Mouse (Mus musculus) spleen, adult 2 months (tissue): Measurements from ENCODE around the gene Spry1. TPM values are rescaled to one million over a fixed set of nuclear protein-coding genes. Genes with fewer than 3 reads are reported as not detected.

Experiments used
- DNase-seq, 2 experiments: peaks; one replicate each; pipeline versions ENCODE4 v3.0.0 to v3.0.0-alpha.2; 2012 to 2021; ENCODE audit warnings: low spot score in 2 of 2, low read depth in 1 of 2
- H3K27ac ChIP-seq: fragments of 200-500 bp; 2 replicates; pipeline ENCODE4 v1.5.1; 2012; ENCODE audit warnings: low read length, inconsistent platforms; ENCODE audit not compliant: insufficient read depth
- H3K27me3 ChIP-seq: fragments of 200-500 bp; 2 replicates; pipeline ENCODE4 v1.6.1; 2012; ENCODE audit warnings: mild to moderate bottlenecking, moderate library complexity, low read length, inconsistent platforms; ENCODE audit not compliant: control insufficient read depth, insufficient read depth
- H3K36me3 ChIP-seq: fragments of 200-500 bp; 2 replicates; pipeline ENCODE4 v1.6.1; 2012; ENCODE audit warnings: mild to moderate bottlenecking, low read length, inconsistent platforms; ENCODE audit not compliant: control insufficient read depth, insufficient read depth
- H3K4me1 ChIP-seq: fragments of 200-500 bp; 2 replicates; pipeline ENCODE4 v1.6.1; 2011; ENCODE audit warnings: inconsistent platforms; ENCODE audit not compliant: control insufficient read depth, insufficient read depth, insufficient read length
- H3K4me3 ChIP-seq: fragments of 200-500 bp; 2 replicates; pipeline ENCODE4 v1.5.1; 2011; ENCODE audit warnings: mild to moderate bottlenecking, inconsistent platforms; ENCODE audit not compliant: insufficient read depth, insufficient read length; ENCODE audit errors: extremely low read depth
- CTCF ChIP-seq: fragments of 200-500 bp; IDR thresholded peaks from 2 replicates; pipeline ENCODE4 v1.5.1; 2011; ENCODE audit warnings: mild to moderate bottlenecking, inconsistent platforms; ENCODE audit not compliant: insufficient read depth, insufficient read length, insufficient replicate concordance; ENCODE audit errors: extremely low read depth
- POLR2A ChIP-seq: fragments of 200-500 bp; IDR thresholded peaks from 2 replicates; pipeline ENCODE4 v1.6.1; 2011; ENCODE audit warnings: low read depth, low read length, inconsistent platforms
- WGBS: fragments of 180-500 bp; shearing (Covaris S2); methylation state at CpG from one replicate; pipeline ENCODE4 v1.1.7; 2018; 5-methylcytosine and 5-hydroxymethylcytosine counted together
- polyA plus RNA-seq: library from polyadenylated mRNA; depleted of rRNA; stranded (reverse); fragments of >200 nt; gene quantifications from 2 replicates; pipeline ENCODE4 v1.2.3, GENCODE M21; 2012; rRNA removed

Gene Spry1
- polyA plus RNA-seq, 1 experiment = 6.1 TPM

GRCm38 (mm10) chr3:37686219-37686618 is 46.5 kb downstream of the Spry1 start:
- H3K36me3 ChIP-seq = no peaks in the 10 kb centered on the region
- no peaks in the 10 kb centered on the region; the same call in 1 of the 2 replicates for H3K4me1 ChIP-seq
- DNase-seq = no peak
- no peak overlapping the region for H3K27ac ChIP-seq
- H3K4me3 ChIP-seq = no peak overlapping the region
- TF ChIP-seq CTCF (no peak), POLR2A (no peak)
- WGBS = 68% methylated on average over 7 of the region's 7 CpGs
- no peaks in the 10 kb centered on the region for H3K27me3 ChIP-seq

- H3K36me3 ChIP-seq = no peaks in the 10 kb centered on the region
- no peaks in the 10 kb centered on the region; the same call in 1 of the 2 replicates for H3K4me1 ChIP-seq
- H3K27ac ChIP-seq = no peak overlapping the region
- no peak for DNase-seq
- no peaks in the 10 kb centered on the region for H3K27me3 ChIP-seq
- 54% methylated on average over 6 of the region's 6 CpGs for WGBS
- H3K4me3 ChIP-seq = peak overlapping the region; percentile 48; the same call in 1 of the 2 replicates
- TF ChIP-seq POLR2A (no peak), CTCF (no peak)
These were observed 47.0 kb downstream of the Spry1 start for GRCm38 (mm10) chr3:37686751-37687150.

- TF ChIP-seq POLR2A (no peak), CTCF (no peak)
- no peak overlapping the region for H3K27ac ChIP-seq
- 31% methylated on average over 28 of the region's 28 CpGs for WGBS
- H3K27me3 ChIP-seq = no peaks in the 10 kb centered on the region
- no peaks in the 10 kb centered on the region for H3K36me3 ChIP-seq
- H3K4me3 ChIP-seq = peak overlapping the region; percentile 48
- DNase-seq = peak in 1 of 2 experiments; percentile 9
- no peaks in the 10 kb centered on the region; the same call in 1 of the 2 replicates for H3K4me1 ChIP-seq
These were observed 47.6 kb downstream of the Spry1 start for GRCm38 (mm10) chr3:37687158-37687980.

- H3K27ac ChIP-seq = no peak overlapping the region
- H3K4me3 ChIP-seq = no peak overlapping the region
- no peaks in the 10 kb centered on the region for H3K27me3 ChIP-seq
- TF ChIP-seq CTCF (no peak), POLR2A (no peak)
- H3K36me3 ChIP-seq = no peaks in the 10 kb centered on the region
- no peak for DNase-seq
- peaks cover 3% of the 10 kb centered on the region; the same call in 1 of the 2 replicates for H3K4me1 ChIP-seq
- 13% methylated on average over 4 of the region's 4 CpGs for WGBS
These were observed 53.2 kb downstream of the Spry1 start for GRCm38 (mm10) chr3:37692945-37693344.

GRCm38 (mm10) chr3:37693552-37693951 is 53.8 kb downstream of the Spry1 start:
- H3K27me3 ChIP-seq = no peaks in the 10 kb centered on the region
- H3K4me3 ChIP-seq = no peak overlapping the region
- peaks cover 3% of the 10 kb centered on the region; the same call in 1 of the 2 replicates for H3K4me1 ChIP-seq
- DNase-seq = no peak
- TF ChIP-seq POLR2A (no peak), CTCF (no peak)
- WGBS = 34% methylated on average over 8 of the region's 8 CpGs
- H3K36me3 ChIP-seq = no peaks in the 10 kb centered on the region
- no peak overlapping the region for H3K27ac ChIP-seq

Other genes starting within 250 kb of the Spry1 start
- gene Spata5, start 220.1 kb upstream of the Spry1 start, polyA plus RNA-seq = 1.5 and 2.3 TPM in 2 replicates
- gene Nudt6, start 219.7 kb upstream of the Spry1 start, polyA plus RNA-seq = 11.6 and 16.4 TPM in 2 replicates
- 0.62 and 0.70 TPM in 2 replicates for gene Gm5148, start 84.5 kb downstream of the Spry1 start, polyA plus RNA-seq